Mouse (Mus musculus) lung, postnatal 4 days (tissue): ENCODE data around the gene Gstt3.
A peak's percentile ranks its signal among the peaks of the same experiment; 100 is the strongest.

Experiments
- DNase-seq, 2 experiments: peaks; one replicate each; pipeline ENCODE4 v3.0.0; 2021

The Gstt3 gene

DNA sequence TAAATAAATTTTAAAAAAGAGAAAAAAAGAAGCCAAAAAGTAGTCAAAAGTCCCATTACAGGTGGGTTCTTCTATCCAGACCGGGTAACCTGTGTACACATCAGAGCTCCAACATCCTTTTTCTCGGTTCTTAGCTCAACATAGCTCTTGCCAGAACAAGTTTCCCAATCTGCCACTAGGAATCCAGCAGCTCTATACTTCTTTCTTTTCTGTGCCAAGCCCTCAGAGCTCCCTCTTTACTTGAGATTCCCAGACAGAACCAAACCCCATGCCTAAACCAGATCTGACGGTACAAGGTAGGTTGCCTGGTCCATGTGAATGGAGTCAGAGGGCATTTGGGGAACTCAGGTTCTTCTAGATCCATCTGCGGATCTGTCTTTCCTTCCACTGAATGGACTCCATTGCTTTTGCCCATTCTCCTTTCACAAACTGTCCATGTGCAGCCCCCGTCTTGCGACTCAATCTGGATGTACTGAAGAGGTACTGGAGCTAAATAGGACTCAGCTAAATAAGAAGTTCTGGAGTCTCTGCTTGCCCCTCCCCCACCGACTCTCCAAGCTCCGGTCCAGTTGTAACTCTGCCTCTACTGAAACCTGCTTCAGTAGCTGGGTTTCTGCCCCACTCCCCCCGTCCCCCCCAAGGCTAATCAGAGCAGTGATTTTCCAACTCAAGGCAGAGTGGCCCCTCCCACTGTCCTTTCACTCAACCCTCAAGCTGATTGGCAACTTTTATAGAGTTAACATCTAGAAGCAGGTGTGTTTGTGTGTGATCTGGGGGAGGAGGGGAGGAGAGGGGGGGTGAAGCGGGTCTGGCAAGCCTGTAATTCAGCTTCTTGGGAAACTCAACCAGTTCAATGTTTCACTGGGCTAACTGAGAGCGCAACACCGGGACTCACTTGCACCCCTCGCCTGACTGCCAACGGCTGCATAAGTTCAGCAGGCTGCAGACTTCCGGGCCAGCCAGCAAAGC is 1.7 kb downstream of the Gstt3 start:
- DNase-seq: peak; percentile 23 to 36

DNA sequence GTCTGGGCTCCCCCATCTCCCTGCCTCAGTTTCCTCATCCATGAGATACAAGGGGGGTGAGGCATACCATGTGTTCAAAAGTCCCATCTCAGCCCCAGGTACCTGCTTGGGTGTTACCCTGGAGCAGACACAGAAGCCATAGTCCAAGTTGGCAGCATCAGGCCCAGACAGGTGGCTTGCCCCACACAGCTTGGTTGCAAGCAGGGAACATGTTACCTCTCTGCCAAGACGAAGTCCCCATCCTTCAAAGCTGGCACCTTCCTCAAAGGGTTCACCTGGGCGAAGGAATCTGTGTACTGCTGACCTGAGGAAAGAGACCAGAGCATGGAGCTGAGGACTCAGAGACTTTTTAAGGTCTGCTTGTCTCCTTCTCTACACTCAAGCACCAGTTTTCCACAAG is 3.3 kb downstream of the Gstt3 start:
- DNase-seq: no peak

DNA sequence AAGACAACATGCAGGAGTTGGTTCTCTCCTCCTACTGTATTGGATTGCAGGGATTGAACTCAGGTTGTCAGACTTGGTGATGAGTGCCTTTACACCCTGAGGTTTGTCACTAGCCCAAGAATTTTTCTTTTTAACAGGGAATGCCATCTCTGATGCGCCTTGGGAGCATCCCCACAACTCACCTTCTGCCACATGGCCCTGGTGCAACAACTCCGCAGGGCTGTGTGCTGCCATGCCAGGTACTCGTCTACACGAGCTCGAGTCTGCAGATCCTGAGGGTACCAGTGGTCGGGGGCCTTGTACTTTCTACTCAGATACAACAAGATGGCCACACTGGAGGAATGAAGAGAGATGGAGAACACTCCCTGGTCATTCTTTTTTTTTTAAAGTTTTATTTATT is 4.7 kb downstream of the Gstt3 start:
- no peak for DNase-seq

DNA sequence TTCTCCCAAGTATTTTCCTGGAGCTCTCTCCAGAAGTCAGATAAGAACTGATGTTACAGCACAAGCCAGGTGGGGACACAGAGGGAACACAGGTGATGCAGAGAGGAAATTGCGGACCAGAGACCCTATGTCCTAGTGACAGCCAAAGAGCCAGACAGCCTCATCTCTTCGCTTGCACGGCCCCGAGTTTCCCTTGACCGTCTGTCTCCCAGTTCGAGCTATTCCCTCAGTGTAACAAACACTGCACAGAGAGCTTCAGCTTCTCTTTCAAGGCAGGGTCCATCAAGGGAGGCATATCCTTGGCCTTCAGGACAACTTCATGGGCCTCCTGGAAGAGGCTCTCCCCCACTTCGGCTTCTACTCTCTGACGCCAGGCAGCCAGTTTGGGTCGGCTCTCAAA is 6.6 kb downstream of the Gstt3 start:
- DNase-seq: no peak

DNA sequence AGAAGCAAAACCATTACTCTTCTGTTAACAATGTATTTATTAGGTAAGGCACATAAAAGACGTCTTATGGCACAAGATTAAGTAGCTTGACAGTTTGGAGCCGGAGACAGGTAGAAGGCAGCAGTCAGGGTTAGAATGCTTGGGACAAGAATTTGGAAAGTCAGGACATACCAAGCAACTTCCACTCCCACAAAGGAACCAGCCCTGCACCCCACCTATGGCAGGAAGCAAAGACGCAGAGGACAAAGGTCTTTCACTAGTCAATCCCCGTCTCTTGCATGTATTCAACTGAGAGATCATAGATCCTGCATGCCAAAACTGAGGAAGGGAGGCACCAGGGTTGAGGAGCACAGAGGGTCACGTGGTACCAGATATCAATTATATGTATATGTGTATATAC is 7.1 kb downstream of the Gstt3 start:
- no peak for DNase-seq

DNA sequence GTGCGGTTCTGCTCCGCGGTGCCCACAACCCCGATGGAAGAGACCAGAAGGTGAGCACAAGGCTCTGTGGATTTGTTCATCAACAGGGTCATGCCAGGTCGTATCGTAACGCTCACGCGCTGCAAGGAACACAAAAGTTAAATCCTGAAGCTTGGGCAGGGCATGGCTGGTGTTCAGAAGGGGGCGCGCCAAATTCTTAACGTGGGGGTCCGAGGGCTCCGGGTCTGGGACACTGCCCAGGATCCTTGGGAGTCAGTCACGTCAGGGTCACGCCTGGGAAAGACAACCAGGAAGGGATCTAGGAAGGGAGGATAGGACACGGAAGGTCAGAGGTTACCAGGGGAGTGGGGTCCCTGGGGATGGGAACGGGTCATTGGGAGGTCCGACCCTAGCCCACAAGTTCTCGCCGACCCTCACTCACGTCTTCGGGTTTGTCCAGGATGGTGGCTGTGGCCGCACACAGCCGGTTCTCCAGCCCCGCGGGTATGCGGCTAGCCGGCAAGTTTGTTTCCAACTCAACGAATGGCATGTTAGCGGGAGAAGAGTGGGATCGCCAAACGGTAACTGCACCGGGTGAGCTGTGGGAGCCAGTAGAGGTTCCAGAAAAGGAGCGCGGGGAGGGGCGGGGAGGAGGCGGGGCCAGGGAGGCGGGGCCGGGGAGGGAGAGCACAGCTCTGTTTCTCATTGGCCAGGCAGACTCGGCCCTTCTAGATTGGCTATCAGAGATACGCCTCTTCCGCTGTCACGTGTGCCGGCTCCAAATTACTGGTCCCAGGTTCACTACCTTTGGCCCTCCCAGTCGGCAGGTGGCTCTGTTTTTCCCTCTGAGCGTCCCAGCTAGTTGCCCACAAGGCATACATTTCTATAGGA is 8.2 kb downstream of the Gstt3 start, which contains the start of gene Ddt:
Gene Ddt (minus strand): TSS at position 620 of the 870 bp plus-strand sequence.
- DNase-seq: peak; percentile 88 to 91

DNA sequence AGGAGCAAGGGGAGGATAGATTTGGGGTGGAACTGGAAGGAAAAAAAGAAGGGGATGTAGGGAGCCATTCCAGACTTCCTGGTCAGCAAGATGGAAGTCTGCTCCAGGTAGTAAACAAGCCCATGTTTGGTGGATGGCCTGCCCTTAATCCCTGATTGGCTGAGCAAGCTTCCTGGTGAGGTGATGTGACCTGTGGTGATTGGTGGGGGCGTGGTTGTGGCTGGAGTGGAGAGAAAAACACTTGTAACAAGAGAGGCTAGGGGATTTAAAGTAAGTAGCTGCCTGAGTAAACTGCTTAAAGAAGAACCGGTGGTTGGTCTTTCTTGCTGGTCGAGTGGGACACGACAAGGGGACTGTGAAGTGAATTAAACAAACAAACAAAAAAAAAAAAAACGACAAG is 13.5 kb downstream of the Gstt3 start:
- peak in 1 of 2 experiments; percentile 20 for DNase-seq

DNA sequence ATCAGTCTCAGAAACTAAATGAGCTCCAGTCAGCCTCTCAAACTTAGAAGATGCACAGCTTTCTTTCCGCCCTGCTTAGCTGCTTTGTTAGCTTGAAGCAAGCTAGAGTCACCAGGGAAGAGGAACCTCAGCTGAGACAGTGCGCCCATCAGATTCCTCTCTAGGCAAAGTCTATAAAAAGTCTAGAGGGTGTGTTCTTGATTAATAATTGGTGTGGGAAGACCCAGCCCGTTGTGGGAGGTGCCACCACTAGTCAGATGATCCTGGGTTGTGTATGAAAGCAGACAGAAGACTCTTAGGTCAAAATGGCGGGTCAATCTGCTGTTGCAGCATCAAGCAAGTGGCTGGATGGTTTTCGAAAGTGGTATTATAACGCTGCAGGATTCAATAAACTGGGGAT is 14.4 kb downstream of the Gstt3 start:
- DNase-seq: peak in 1 of 2 experiments; percentile 6

DNA sequence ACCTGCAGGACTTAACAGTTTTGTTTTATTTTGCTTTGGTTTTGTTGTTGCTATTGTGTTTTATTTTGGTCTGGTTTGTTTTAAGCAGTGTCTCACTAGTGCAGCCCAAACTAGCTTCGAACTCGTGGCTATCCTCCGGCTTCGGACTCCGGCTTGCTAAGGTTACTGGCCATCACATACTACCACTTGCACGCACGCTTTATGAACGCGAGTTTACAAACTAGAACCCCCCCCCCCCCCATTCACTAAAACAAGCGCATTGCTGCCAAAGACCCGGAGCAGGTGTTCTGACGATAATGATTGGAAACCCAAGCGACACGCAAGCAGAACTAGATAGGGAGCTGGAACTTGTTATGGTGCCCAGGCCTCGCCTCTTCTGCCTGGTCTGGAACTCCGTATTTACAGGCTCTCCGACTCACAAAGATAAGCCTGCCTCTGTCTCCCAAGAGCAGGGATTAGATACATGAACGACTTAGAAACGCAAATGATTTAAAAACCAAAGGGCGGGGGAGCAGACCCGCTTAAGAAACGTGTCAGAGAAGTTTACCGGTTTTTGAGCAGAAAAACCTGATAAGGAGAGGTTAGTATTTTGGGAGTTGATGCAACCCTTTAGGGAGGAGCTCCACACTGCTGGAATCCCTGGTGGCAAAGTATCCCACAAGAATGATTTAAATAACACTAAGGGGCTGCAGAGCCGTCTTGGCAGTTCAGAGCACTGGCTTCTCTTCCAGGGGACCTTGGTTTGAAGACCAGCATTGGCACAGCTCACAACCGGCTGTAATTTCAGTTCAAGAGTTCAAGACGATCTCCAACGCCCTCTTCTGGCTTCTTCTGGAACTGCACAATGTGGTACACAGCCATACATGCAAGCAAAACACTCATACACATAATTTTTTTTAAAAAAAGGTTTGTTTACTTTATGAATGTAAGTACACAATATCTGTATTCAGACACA is 16.4 kb downstream of the Gstt3 start:
- peak; percentile 51 to 81 for DNase-seq

DNA sequence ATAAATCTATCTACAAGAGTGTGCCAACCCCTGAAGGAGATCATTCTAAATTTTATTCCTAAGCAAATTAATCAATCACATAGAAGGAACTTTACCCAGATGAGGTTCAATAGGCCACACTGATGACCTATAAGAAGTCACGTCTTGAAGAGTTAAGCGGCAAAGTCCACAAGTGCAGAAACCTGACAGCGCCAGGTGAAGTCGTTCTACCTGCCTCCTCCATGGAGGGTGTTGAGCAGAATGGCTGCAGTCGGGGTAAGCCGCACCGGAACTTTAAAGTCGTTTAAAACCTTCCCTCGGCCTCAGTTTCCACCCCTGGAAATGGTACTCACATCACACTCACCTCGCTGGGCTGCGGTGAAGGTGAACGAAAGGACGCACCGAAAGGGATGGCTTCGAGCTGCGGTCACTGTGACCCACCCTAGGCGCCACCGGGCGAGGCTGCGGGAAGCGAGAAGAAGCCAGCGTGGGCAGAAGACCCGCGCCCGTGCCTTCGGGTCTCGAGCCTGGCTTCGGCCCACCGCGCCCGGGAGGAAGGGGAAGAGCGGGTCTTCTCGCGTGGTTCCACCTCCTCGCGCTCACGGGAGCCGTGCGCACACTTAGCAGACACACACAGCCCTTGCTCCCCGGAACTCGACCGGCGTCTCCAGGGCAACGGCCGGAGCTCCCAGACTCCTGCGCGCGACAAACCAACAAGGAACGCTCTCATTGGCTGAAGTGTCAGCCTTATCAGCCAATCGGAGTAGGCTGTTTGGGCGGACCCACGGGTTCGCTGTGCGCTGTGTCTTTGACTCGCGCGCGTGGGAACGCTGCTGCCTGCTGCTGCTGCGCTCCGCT is 17.3 kb downstream of the Gstt3 start, which contains the start of gene Cabin1:
Gene Cabin1 (minus strand): TSS at position 660 of the 837 bp plus-strand sequence.
- DNase-seq: peak; percentile 98

DNA sequence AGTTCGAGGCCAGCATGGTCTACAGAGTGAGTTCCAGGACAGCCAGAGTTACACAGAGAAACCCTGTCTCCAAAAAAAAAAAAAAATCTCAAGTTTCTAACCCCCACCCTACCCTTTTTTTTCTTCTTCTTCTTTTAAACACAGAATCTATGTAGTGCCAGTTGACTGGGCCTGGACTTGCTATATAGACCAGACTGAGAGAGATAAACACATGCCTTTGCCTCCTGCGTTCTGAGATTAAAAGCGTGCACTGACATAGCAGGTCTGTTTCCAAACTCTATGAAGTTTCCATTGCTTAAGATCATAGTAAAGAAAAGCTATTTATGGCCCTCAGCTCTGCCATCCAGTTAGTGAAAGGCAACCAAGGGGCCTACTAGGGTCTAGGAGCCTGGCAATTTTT is 18.8 kb downstream of the Gstt3 start:
- DNase-seq: no peak

DNA sequence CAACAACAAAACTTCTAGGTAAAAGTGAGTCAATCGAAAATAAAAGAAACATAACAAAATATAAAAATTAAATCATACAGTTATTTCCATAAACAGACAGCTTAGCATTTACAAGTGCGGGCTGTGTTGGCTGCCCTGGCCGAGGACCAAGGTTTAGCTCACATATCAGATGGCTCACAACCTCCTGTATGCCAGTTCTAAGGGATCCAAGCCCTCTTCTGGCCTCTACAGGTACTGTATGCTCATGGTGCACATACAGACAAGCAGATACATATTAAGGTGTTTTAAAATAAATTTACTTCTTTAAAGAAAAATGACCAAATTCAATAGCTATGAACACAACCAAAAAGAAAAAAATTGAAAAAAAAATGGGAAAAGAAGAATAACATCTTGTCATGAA is 20.9 kb downstream of the Gstt3 start:
- no peak for DNase-seq

DNA sequence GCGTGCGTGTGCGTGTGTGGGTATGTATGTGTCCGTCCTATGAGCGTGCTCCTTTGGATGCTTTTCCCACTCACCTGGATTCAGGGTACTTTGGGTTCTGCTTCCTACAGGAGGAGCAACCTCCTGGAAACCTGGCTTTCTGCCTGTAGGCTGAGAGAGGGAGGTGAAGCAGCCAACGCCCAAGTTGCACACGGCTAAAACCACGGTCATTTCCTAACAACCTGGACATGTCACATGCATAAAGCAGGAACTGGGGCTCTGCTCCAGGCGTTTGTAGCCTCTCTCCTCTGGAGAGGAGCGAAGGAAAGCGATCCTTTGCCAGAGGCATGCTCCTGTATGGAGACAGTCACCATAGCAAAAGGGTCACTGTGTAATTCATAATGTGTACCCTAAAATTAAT is 24.5 kb downstream of the Gstt3 start:
- no peak for DNase-seq

DNA sequence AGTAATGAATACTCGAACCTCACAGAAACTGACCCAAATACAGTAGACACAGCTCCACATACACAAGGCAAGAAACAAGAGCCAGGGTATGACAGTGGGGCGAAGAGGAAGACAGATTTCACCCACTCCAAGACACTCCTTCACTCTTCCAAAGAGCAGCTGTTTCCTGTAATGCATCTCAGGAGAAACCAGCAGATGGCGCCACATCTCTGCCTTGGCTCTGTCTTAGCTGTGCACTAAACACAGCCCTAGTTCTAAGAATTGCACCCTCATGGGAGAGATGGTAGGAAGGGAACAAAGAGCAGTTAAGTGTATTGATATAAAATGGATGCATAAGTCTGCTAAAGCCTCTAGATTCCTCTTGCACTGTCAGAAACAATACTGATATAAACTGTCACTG is 37.2 kb downstream of the Gstt3 start:
- DNase-seq: peak; percentile 63 to 84

DNA sequence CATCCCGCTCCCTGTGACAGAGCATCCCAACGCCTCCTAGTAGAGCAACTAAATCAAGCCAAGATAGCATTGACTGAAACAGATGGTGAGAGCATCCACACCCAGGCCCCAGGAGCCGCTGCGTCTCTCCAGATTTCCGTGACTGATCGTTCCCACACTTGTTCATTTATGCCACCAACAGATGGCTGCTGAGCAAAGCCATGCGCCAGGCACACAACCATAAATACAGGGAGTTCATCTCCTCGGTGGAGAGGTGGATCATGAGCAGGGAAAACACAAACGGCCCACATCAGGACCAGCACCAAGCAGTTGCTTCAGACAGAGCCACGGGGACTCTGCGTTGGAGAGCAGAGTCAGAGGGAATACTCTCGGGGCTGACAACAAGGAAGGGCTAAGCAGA is 37.8 kb downstream of the Gstt3 start:
- no peak for DNase-seq

DNA sequence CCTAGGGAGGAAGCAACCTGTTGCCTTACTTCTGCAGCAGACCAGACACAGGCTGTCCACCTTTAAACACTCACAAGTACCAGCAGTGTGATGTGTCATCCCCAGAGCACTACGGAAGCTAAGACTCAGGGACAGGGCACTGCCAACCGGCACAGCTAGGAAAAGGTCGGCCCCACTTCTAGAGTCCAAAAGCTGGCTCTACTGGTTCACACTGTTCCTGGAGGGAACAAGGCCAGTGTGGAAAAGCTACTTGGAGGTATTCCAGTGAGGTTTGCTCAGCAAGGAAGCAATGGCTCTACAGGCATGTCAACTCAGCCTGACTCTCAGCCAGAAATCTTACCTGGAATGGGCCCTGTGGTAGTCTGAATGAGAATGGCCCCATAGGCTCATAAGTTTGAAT is 40.3 kb downstream of the Gstt3 start:
- no peak for DNase-seq

DNA sequence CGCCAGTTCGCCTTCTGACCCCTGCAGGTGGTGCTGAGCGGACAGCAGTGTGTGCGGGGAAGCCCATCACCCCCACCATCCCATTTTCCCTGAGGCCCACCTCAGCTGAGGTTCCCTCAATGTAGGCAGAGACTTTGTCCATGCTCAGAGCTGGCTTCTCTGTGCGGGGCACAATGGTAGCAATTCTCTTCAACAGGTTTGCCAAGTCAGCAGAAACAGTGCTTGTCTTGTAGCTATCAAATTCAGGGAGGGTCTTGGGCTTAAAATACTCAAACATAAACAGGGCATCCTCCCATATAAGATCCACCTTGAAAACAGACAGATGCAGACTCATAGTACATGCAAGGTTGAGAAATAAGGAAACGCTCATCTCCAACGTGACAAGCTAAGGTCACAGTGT is 55.8 kb downstream of the Gstt3 start:
- no peak for DNase-seq
